Mouse (Mus musculus) brown adipose tissue, adult 24 weeks (tissue): ENCODE measurements around the gene Mfap2. TPM values are rescaled to one million over a fixed set of nuclear protein-coding genes. Genes with fewer than 3 reads are reported as not detected.

Experiments used
- H3K27ac ChIP-seq: fragments of 200-500 bp; replicated peaks from 2 replicates; pipeline ENCODE4 v1.5.1; 2012; ENCODE audit warnings: low read depth, mild to moderate bottlenecking, low read length
- H3K4me1 ChIP-seq: fragments of 200-500 bp; 2 replicates; pipeline ENCODE4 v1.6.1; 2012; ENCODE audit warnings: low read length, mixed read lengths; ENCODE audit not compliant: control insufficient read depth, insufficient read depth, insufficient read length
- H3K4me3 ChIP-seq: fragments of 200-500 bp; 2 replicates; pipeline ENCODE4 v1.5.1; 2012; ENCODE audit warnings: low read depth, mild to moderate bottlenecking, low read length, moderate library complexity; ENCODE audit not compliant: insufficient read depth
- polyA plus RNA-seq: library from polyadenylated mRNA; stranded (reverse); fragments of >200 nt; gene quantifications from 2 replicates; pipeline ENCODE4 v1.2.4, GENCODE M21; 2012; ENCODE audit not compliant: missing spikeins, insufficient read depth, insufficient read length

Mfap2 gene
- polyA plus RNA-seq, 1 experiment = 1.4 TPM

DNA sequence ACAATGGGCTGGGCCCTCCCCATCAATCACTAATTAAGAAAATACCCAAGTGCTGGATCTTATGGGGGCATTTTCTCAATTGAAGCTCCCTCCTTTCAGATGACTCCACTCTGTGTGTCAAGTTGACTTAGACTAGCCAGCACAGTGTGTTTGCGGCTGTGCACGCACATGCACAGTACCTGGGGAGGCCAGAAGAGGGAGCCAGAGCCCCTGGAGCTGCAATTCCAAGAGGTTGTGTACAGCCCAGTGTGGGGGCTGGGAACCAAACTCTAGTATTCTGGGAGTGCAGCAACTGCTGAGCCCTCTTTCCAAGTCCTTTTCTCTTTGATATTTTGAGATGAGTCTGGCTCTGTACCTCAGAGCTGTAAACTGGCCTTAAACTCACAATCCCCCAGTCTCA is 28.6 kb upstream of the Mfap2 start:
- Histone ChIP-seq H3K4me1 (no peaks in the 10 kb centered on the region), H3K4me3 (no peak overlapping the region), H3K27ac (no peak overlapping the region)

- Histone ChIP-seq H3K4me3 (no peak overlapping the region), H3K27ac (peak overlapping the region; percentile 56), H3K4me1 (peaks cover 5% of the 10 kb centered on the region; the same call in 1 of the 2 replicates)
These were observed 27.4 kb upstream of the Mfap2 start for GRCm38 (mm10) chr4:140982808-140983207.

DNA sequence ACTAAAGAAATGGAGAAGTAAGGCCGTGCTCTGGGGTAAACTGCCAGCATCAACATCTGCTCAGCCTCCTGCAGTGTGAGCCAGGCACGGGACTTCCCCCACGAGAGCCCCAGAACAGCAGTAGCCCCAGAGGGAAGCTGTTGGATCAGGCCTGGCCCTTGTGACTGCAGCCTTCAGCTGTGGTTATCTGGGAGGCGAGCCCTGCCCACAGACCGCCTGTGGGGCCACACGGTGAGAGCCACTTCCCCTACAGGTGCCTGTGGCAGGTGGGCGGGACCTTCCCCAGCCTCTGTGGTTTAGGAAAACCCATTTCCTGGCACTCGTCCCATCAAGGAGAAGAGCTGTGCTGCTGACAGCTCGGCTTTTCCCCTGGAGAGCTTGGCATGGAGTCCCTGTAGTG is 26.8 kb upstream of the Mfap2 start:
- no peak overlapping the region for H3K4me3 ChIP-seq
- H3K27ac ChIP-seq = no peak overlapping the region

DNA sequence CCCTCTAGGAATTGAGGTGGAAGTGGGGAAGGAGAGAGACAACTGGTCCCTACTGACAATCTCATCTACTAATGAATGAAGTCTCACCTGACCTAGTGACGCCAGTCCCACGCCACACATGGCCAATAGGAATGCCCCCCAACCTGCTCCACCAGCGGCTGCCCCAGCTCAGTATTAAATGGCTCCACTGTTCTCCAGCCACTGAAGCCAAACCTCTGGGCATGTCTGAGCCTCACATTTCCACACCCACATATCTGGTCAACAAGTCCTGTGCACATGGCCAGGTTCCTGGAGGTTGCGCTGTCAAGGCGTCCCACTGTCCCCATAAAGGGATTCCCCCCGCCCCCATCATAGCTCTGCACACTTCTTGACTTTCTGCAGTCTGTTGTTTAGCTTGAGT is 25.7 kb upstream of the Mfap2 start:
- H3K4me3 ChIP-seq = no peak overlapping the region
- H3K27ac ChIP-seq = no peak overlapping the region
- peaks cover 7% of the 10 kb centered on the region; the same call in 1 of the 2 replicates for H3K4me1 ChIP-seq

More for the DNA sequence above, 26.8 kb upstream of the Mfap2 start:
- H3K4me1 ChIP-seq = peaks cover 7% of the 10 kb centered on the region; the same call in 1 of the 2 replicates

DNA sequence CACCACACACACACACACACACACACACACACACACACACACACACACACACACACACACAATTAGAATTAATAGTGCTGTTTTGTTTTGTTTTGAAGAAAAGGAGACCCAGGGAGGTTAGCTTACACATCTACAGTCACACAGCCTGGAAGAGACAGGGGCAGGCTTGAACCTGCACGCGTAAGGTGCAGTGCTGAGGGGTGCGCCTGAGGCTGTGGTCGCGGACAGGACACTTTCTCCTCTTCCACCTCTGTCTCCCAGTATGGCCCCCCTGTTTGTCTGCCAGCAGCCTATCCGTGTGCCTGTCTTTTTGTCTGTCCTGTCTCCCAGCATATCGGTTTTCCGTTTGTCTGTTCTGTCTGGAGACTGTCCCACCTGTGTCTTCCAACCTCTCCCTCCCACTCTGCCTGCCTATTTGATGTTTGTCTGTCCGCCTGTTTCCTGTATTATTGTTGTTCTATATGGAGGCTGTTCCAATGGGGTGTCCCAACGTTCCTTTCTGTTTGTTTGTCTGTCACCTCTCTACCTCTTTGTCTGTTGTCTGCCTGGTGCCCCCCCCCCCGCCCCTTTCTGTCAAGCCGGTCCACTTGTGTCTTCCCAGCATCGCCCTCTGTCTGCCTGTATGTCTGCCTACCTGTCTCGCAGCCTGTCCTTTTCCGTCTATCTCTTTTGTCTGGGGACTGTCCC is 24.1 kb upstream of the Mfap2 start:
- H3K4me1 ChIP-seq = peaks cover 7% of the 10 kb centered on the region; the same call in 1 of the 2 replicates
- peak overlapping the region; percentile 80 for H3K4me3 ChIP-seq
- H3K27ac ChIP-seq = no peak overlapping the region

- H3K27ac ChIP-seq = peak within 1 kb of the TSS; percentile 42; the same call in 1 of the 2 replicates
- H3K4me1 ChIP-seq = peaks cover 7% of the 10 kb centered on the region; the same call in 1 of the 2 replicates
- H3K4me3 ChIP-seq = peak within 1 kb of the TSS; percentile 80
These were observed 23.4 kb upstream of the Mfap2 start, which contains the start of gene Atp13a2 for GRCm38 (mm10) chr4:140986711-140987395. TSS of gene Atp13a2 (plus strand) at chr4:140986873.

- Histone ChIP-seq H3K4me1 (peaks cover 7% of the 10 kb centered on the region; the same call in 1 of the 2 replicates), H3K4me3 (peak overlapping the region; percentile 80), H3K27ac (peak overlapping the region; percentile 42; the same call in 1 of the 2 replicates)
These were observed 22.7 kb upstream of the Mfap2 start for GRCm38 (mm10) chr4:140987476-140987875.

GRCm38 (mm10) chr4:140988706-140989290 is 21.4 kb upstream of the Mfap2 start:
- H3K27ac ChIP-seq = peak overlapping the region; percentile 46; the same call in 1 of the 2 replicates
- H3K4me3 ChIP-seq = peak overlapping the region; percentile 31

GRCm38 (mm10) chr4:140989447-140989846 is 20.8 kb upstream of the Mfap2 start:
- Histone ChIP-seq H3K4me1 (peaks cover 7% of the 10 kb centered on the region; the same call in 1 of the 2 replicates), H3K27ac (no peak overlapping the region; the same call in 1 of the 2 replicates), H3K4me3 (no peak overlapping the region)

More at GRCm38 (mm10) chr4:140988706-140989290, 21.4 kb upstream of the Mfap2 start:
- H3K4me1 ChIP-seq = peaks cover 7% of the 10 kb centered on the region; the same call in 1 of the 2 replicates

DNA sequence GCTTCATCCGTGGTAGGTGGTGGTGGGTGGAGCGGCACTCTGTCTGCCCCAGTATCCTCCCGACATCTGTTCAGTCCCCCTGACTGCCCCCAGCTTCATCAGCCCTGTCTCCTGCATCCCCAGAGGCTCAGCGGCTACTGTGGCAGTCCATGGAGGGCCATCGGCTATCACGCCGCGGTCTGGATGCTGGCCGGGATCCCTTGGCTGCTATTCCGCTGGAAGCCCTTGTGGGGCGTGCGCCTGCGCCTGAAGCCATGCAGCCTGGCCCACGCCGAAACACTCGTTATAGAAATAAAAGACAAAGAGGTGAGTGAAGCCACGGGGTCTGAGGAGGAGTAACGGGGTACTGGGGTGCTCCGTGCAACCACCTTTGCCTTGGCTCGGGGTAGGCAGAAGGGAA is 18.0 kb upstream of the Mfap2 start:
- H3K4me3 ChIP-seq = no peak overlapping the region
- peaks cover 7% of the 10 kb centered on the region; the same call in 1 of the 2 replicates for H3K4me1 ChIP-seq
- H3K27ac ChIP-seq = no peak overlapping the region

DNA sequence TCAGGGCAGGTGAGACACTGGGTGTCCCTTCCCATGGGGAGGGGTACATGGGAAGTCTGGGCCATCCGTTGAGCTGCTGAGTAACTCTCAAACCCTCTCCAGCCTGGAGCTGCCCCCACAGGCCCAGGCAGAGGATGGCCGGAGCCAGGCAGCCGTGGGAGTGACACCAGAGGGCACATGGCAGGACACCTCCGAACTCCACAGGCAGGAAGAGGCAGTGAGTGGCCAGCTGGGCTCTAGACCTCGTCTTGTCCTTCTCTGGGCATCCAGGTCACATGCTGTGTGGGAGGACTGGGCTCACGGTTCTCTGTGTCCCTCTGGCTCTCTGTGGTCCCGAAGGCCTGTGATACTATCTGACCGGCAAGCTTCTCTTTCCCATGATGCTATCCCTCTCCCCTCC is 16.4 kb upstream of the Mfap2 start:
- H3K4me1 ChIP-seq = no peaks in the 10 kb centered on the region
- H3K4me3 ChIP-seq = no peak overlapping the region
- H3K27ac ChIP-seq = no peak overlapping the region

DNA sequence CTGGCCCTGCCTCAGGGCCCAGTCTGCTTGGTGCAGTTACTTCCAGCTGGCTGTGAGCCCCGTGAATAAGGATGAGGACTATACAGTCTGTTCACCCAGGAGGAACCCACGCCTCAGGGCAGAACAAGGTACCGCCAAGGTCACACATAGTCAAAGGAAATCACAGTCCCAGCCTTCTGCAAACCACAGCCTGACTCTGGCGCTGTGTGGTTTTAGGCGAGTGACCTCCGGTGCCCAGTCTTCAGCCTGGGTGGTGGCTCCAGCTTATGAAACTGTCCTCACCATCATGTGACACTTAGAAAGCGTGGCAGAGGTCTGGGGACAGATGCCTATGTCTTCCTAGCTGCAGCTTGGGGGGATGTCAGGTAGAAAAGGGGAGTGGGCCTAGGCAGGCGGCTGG is 14.4 kb upstream of the Mfap2 start:
- H3K4me1 ChIP-seq = no peaks in the 10 kb centered on the region
- no peak overlapping the region for H3K27ac ChIP-seq
- H3K4me3 ChIP-seq = no peak overlapping the region

DNA sequence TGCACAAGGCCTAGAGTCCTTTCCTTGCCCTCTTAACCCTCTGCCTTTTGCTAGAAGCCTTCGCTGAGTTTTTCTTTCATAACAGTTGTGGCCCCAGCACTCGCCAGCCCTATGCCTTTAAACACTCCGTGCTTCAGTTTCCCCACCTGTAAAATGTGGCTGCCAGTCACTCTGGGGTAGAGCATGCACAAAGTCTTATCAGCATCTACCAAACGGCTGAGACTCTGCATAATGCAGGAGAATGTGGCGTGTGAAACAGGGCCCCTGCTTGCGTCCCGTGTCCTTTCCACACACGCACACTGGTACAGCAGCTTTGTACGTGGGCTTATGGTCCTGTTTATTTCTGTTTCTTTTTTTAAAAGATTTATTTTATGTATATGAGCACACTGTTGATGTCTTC is 13.4 kb upstream of the Mfap2 start:
- Histone ChIP-seq H3K27ac (no peak overlapping the region), H3K4me3 (no peak overlapping the region)

GRCm38 (mm10) chr4:141005983-141006382 is 4.2 kb upstream of the Mfap2 start:
- Histone ChIP-seq H3K4me1 (peaks cover 3% of the 10 kb centered on the region; the same call in 1 of the 2 replicates), H3K4me3 (no peak overlapping the region), H3K27ac (no peak overlapping the region)

More for the DNA sequence above, 13.4 kb upstream of the Mfap2 start:
- no peaks in the 10 kb centered on the region for H3K4me1 ChIP-seq

- Histone ChIP-seq H3K27ac (no peak overlapping the region), H3K4me3 (no peak overlapping the region), H3K4me1 (peaks cover 3% of the 10 kb centered on the region; the same call in 1 of the 2 replicates)
These were observed 2.2 kb upstream of the Mfap2 start for GRCm38 (mm10) chr4:141008028-141008427.
